Mouse (Mus musculus) ES-E14 (cell line): ENCODE measurements around the gene Wfikkn1. TPM values are rescaled to one million over a fixed set of nuclear protein-coding genes. Genes with fewer than 3 reads are reported as not detected.

Experiments used
- DNase-seq: peaks from one replicate; pipeline ENCODE4 v3.0.0-alpha.2; 2013; ENCODE audit warnings: low read depth, low spot score
- H3K27ac ChIP-seq: 2 replicates; pipeline ENCODE4 v1.5.1; 2012; ENCODE audit warnings: low read depth, mild to moderate bottlenecking, low read length, moderate library complexity, mixed read lengths; ENCODE audit not compliant: poor library complexity, insufficient read depth, severe bottlenecking
- H3K36me3 ChIP-seq: 2 replicates; pipeline ENCODE4 v1.6.1; 2012; ENCODE audit warnings: mild to moderate bottlenecking, low read length, moderate library complexity, mixed read lengths; ENCODE audit not compliant: control insufficient read depth, poor library complexity, insufficient read depth, severe bottlenecking
- H3K4me1 ChIP-seq, 2 experiments: fragments of 150-350 bp in 1 of 2; sonication (generic) in 1 of 2; 2 replicates each; pipeline ENCODE4 v1.6.1; 2012; ENCODE audit warnings: low read length in 2 of 2, mild to moderate bottlenecking in 1 of 2, mixed read lengths in 1 of 2; ENCODE audit not compliant: control insufficient read depth in 2 of 2, insufficient read depth in 2 of 2, poor library complexity in 1 of 2
- H3K4me3 ChIP-seq, 2 experiments: fragments of 150-350 bp in 1 of 2; sonication (generic) in 1 of 2; 2 replicates each; pipeline ENCODE4 v1.5.1; 2012; ENCODE audit warnings: low read length in 2 of 2, low read depth in 1 of 2, mild to moderate bottlenecking in 1 of 2, mixed read lengths in 1 of 2; ENCODE audit not compliant: insufficient read depth in 1 of 2, poor library complexity in 1 of 2, severe bottlenecking in 1 of 2
- H3K9ac ChIP-seq: 2 replicates; pipeline ENCODE4 v1.6.1; 2012; ENCODE audit warnings: low read depth, mild to moderate bottlenecking, low read length, mixed read lengths; ENCODE audit not compliant: poor library complexity, insufficient read depth, severe bottlenecking
- H3K9me3 ChIP-seq: fragments of 150-350 bp; sonication (generic); 2 replicates; pipeline ENCODE4 v1.6.1; 2012; ENCODE audit warnings: low read depth, mild to moderate bottlenecking, low read length; ENCODE audit not compliant: control insufficient read depth, insufficient read depth
- CHD2 ChIP-seq: IDR thresholded peaks from 2 replicates; pipeline ENCODE4 v1.6.1; 2014; ENCODE audit warnings: mild to moderate bottlenecking, low read depth, low read length, inconsistent platforms
- HCFC1 ChIP-seq: IDR thresholded peaks from 2 replicates; pipeline ENCODE4 v1.6.1; 2012; ENCODE audit warnings: low read length, inconsistent platforms, borderline replicate concordance; ENCODE audit not compliant: insufficient read depth
- MAFK ChIP-seq: IDR thresholded peaks from 2 replicates; pipeline ENCODE4 v1.6.1; 2014; ENCODE audit warnings: mild to moderate bottlenecking, low read depth, low read length, inconsistent platforms; ENCODE audit not compliant: insufficient read depth
- ZC3H11A ChIP-seq: IDR thresholded peaks from 2 replicates; pipeline ENCODE4 v1.6.1; 2012; ENCODE audit warnings: low read depth, mild to moderate bottlenecking, inconsistent platforms, low read length, borderline replicate concordance
- ZNF384 ChIP-seq: IDR thresholded peaks from 2 replicates; pipeline ENCODE4 v1.6.1; 2012; ENCODE audit warnings: low read depth, low read length, inconsistent platforms
- in situ Hi-C, 2 experiments: fragments of 600-800 bp; cut with MboI; formaldehyde crosslinking; loops; one replicate each; pipeline ENCODE4 v1.15.1; 2025; ENCODE audit warnings: low sequenced_read_pairs in 2 of 2, inconsistent platforms in 1 of 2; ENCODE audit not compliant: unreplicated experiment in 2 of 2
- total RNA-seq: library from RNA; depleted of rRNA; stranded (reverse); fragments of 300-350 nt; gene quantifications from 2 replicates; pipeline ENCODE4 v1.2.3, GENCODE M21; 2012

Gene Wfikkn1
- total RNA-seq, 1 experiment, result 3.3 TPM

GRCm38 (mm10) chr17:25887467-25887866, 6.8 kb upstream of the Wfikkn1 start:
- Histone ChIP-seq H3K9me3 (no peaks in the 10 kb centered on the region), H3K4me3 (no peak overlapping the region), H3K9ac (no peak overlapping the region), H3K36me3 (peaks cover 26% of the 10 kb centered on the region), H3K4me1 (peaks cover 3 to 17% of the 10 kb centered on the region in 2 experiments; a peak in 3 of 4 replicates), H3K27ac (no peak overlapping the region)
- TF ChIP-seq HCFC1 (no peak), ZC3H11A (no peak), CHD2 (no peak), MAFK (no peak), ZNF384 (no peak)
- in situ Hi-C loops, result no loop called here
- no peak for DNase-seq

GRCm38 (mm10) chr17:25886806-25887205, 6.1 kb upstream of the Wfikkn1 start:
- in situ Hi-C loops, result no loop called here
- Histone ChIP-seq H3K4me3 (no peak overlapping the region), H3K9me3 (no peaks in the 10 kb centered on the region), H3K27ac (no peak overlapping the region), H3K9ac (no peak overlapping the region), H3K36me3 (peaks cover 26% of the 10 kb centered on the region), H3K4me1 (peaks cover 4 to 22% of the 10 kb centered on the region in 2 experiments; a peak in 3 of 4 replicates)
- TF ChIP-seq CHD2 (no peak), ZNF384 (no peak), HCFC1 (no peak), MAFK (no peak), ZC3H11A (no peak)
- DNase-seq, result no peak

GRCm38 (mm10) chr17:25885636-25886035, 5.0 kb upstream of the Wfikkn1 start:
- TF ChIP-seq ZC3H11A, result no peak
- TF ChIP-seq ZNF384, result no peak
- no peak for TF ChIP-seq CHD2
- TF ChIP-seq HCFC1, result no peak
- no peak for TF ChIP-seq MAFK
- peaks cover 30% of the 10 kb centered on the region for H3K36me3 ChIP-seq
- H3K9me3 ChIP-seq, result no peaks in the 10 kb centered on the region
- no peak overlapping the region for H3K4me3 ChIP-seq
- in situ Hi-C loops, result no loop called here
- peaks cover 8 to 32% of the 10 kb centered on the region in 2 experiments; a peak in 3 of 4 replicates for H3K4me1 ChIP-seq
- no peak overlapping the region for H3K9ac ChIP-seq
- H3K27ac ChIP-seq, result no peak overlapping the region; the same call in 1 of the 2 replicates
- no peak for DNase-seq

GRCm38 (mm10) chr17:25883824-25884223, 3.2 kb upstream of the Wfikkn1 start:
- H3K36me3 ChIP-seq, result peaks cover 26% of the 10 kb centered on the region
- no peak for DNase-seq
- H3K4me1 ChIP-seq, result peaks cover 8 to 44% of the 10 kb centered on the region in 2 experiments; a peak in 3 of 4 replicates
- in situ Hi-C loops, result no loop called here
- H3K4me3 ChIP-seq, result no peak overlapping the region
- H3K9me3 ChIP-seq, result no peaks in the 10 kb centered on the region
- no peak for TF ChIP-seq CHD2
- TF ChIP-seq MAFK, result no peak
- TF ChIP-seq ZNF384, result no peak
- no peak for TF ChIP-seq HCFC1
- no peak for TF ChIP-seq ZC3H11A
- no peak overlapping the region for H3K27ac ChIP-seq
- no peak overlapping the region for H3K9ac ChIP-seq

- TF ChIP-seq CHD2, result no peak
- no peak for TF ChIP-seq ZNF384
- TF ChIP-seq MAFK, result no peak
- no peak for TF ChIP-seq ZC3H11A
- no peak for TF ChIP-seq HCFC1
- Histone ChIP-seq H3K9me3 (no peaks in the 10 kb centered on the region), H3K36me3 (peaks cover 31% of the 10 kb centered on the region), H3K9ac (no peak overlapping the region), H3K27ac (no peak overlapping the region), H3K4me3 (no peak overlapping the region), H3K4me1 (peaks cover 8 to 47% of the 10 kb centered on the region in 2 experiments; a peak in 3 of 4 replicates)
- DNase-seq, result no peak
- in situ Hi-C loops, result no loop called here
Observed at GRCm38 (mm10) chr17:25883268-25883667, 2.6 kb upstream of the Wfikkn1 start.
